Mouse (Mus musculus): ENCODE measurements around the gene Tmem235. TPM values are rescaled to one million over a fixed set of nuclear protein-coding genes. Genes with fewer than 3 reads are reported as not detected.

Tmem235 gene
- polyA plus RNA-seq, 1 experiment from 2014 or later: not detected

DNA sequence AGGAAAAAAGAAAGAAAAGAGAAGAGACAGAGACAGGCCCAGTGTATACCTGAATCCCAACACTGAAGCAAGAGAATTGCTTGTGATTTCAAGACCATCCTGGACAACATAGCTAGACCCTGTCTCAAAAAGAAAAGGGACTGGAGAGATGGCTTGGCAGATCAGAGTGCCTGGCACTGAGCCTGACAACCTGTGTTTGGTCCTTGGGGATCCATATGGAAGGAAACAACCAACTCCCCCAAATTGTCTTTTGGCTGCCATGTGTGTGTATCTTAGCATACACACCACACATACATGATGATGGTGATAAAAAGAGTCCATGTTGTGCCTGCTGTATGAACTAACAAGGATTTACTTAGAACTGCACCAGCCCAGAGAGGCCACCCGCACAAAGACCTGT, 21.5 kb upstream of the Tmem235 start:
- no peak overlapping the region for H3K4me3 ChIP-seq (replicated peaks; ENCODE audit: low read depth, low read length)
- no peak for ATAC-seq (ENCODE audit: low FRiP score, low TSS enrichment)
- H3K9ac ChIP-seq (replicated peaks; ENCODE audit: low read length): no peak overlapping the region
- no peaks in the 10 kb centered on the region for H3K27me3 ChIP-seq (ENCODE audit: control insufficient read depth, insufficient read depth, low read length)
- WGBS: 85% methylated on average over 1 of the region's 1 CpGs
- no peaks in the 10 kb centered on the region for H3K4me1 ChIP-seq (ENCODE audit: control insufficient read depth, insufficient read depth, low read length)
- no peak overlapping the region for H3K27ac ChIP-seq (replicated peaks; ENCODE audit: low read depth, low read length)
- no peaks in the 10 kb centered on the region for H3K9me3 ChIP-seq (ENCODE audit: control insufficient read depth, low read length)
- DNase-seq: no peak
- H3K4me2 ChIP-seq (ENCODE audit: low read length): no peak overlapping the region
- H3K36me3 ChIP-seq (ENCODE audit: control insufficient read depth, insufficient read depth, low read length): no peaks in the 10 kb centered on the region

DNA sequence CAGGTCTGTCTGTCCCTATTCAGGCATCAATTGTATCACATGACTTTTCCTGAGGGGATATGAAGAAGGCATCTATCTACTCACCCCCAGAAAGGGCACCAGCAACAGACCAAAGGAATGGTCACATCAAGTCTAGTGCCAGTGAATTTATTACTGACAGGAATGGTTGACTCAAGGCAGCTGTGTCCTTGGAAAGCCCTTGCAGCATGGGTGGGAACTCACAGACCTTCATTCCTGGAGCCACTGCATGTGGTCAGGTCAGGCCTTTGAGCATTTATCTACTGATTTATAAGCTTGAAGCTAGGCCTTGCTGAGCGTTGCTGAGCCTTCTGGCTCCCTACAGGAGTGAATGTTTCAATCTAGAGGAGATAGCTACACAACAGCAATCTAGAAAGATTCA, 19.6 kb upstream of the Tmem235 start:
- Histone ChIP-seq H3K36me3 (ENCODE audit: control insufficient read depth, insufficient read depth, low read length) (no peaks in the 10 kb centered on the region), H3K27me3 (ENCODE audit: control insufficient read depth, insufficient read depth, low read length) (no peaks in the 10 kb centered on the region), H3K4me3 (replicated peaks; ENCODE audit: low read depth, low read length) (no peak overlapping the region), H3K4me2 (ENCODE audit: low read length) (no peak overlapping the region), H3K27ac (replicated peaks; ENCODE audit: low read depth, low read length) (no peak overlapping the region), H3K4me1 (ENCODE audit: control insufficient read depth, insufficient read depth, low read length) (no peaks in the 10 kb centered on the region), H3K9me3 (ENCODE audit: control insufficient read depth, low read length) (no peaks in the 10 kb centered on the region), H3K9ac (replicated peaks; ENCODE audit: low read length) (no peak overlapping the region)
- DNase-seq (no peak), ATAC-seq (ENCODE audit: low FRiP score, low TSS enrichment) (no peak)
- WGBS: 63% methylated on average over 1 of the region's 1 CpGs

DNA sequence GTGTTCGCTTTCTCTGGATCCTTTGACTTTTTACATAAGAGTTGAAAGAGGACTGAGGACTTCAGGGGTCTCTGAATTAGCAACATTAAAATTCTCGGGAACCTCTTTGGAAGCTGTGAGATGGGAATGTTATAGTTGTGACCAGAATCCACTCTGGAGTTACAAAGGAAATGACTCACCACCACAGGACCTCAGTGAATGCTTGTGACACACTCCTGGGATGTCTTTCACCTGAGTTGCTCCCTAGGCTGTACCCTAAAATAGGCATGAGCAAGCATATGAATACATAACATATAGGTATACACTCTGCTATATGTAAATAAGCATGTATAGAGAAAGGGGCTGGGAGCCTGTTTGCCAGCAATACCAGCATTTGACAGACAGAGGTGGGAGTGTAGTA, 17.1 kb upstream of the Tmem235 start:
- 90% methylated on average over 2 of the region's 2 CpGs for WGBS
- no peaks in the 10 kb centered on the region for H3K9me3 ChIP-seq (ENCODE audit: control insufficient read depth, low read length)
- DNase-seq (no peak), ATAC-seq (ENCODE audit: low FRiP score, low TSS enrichment) (no peak)
- no peaks in the 10 kb centered on the region for H3K27me3 ChIP-seq (ENCODE audit: control insufficient read depth, insufficient read depth, low read length)
- peaks cover 7% of the 10 kb centered on the region; the same call in 1 of the 2 replicates for H3K4me1 ChIP-seq (ENCODE audit: control insufficient read depth, insufficient read depth, low read length)
- H3K4me2 ChIP-seq (ENCODE audit: low read length): no peak overlapping the region
- no peak overlapping the region for H3K9ac ChIP-seq (replicated peaks; ENCODE audit: low read length)
- no peaks in the 10 kb centered on the region for H3K36me3 ChIP-seq (ENCODE audit: control insufficient read depth, insufficient read depth, low read length)
- H3K27ac ChIP-seq (replicated peaks; ENCODE audit: low read depth, low read length): no peak overlapping the region
- H3K4me3 ChIP-seq (replicated peaks; ENCODE audit: low read depth, low read length): no peak overlapping the region

GRCm38 (mm10) chr11:117844997-117845396, 15.6 kb upstream of the Tmem235 start:
- no peak overlapping the region for H3K4me3 ChIP-seq (replicated peaks; ENCODE audit: low read depth, low read length)
- peaks cover 13% of the 10 kb centered on the region for H3K4me1 ChIP-seq (ENCODE audit: control insufficient read depth, insufficient read depth, low read length)
- no peak overlapping the region for H3K4me2 ChIP-seq (ENCODE audit: low read length)
- no peaks in the 10 kb centered on the region for H3K9me3 ChIP-seq (ENCODE audit: control insufficient read depth, low read length)
- no peak overlapping the region for H3K9ac ChIP-seq (replicated peaks; ENCODE audit: low read length)
- H3K27ac ChIP-seq (replicated peaks; ENCODE audit: low read depth, low read length): no peak overlapping the region
- ATAC-seq (ENCODE audit: low FRiP score, low TSS enrichment): no peak
- WGBS: 69% methylated on average over 2 of the region's 2 CpGs
- H3K27me3 ChIP-seq (ENCODE audit: control insufficient read depth, insufficient read depth, low read length): no peaks in the 10 kb centered on the region
- no peaks in the 10 kb centered on the region for H3K36me3 ChIP-seq (ENCODE audit: control insufficient read depth, insufficient read depth, low read length)
- DNase-seq: no peak

GRCm38 (mm10) chr11:117845651-117846050, 14.9 kb upstream of the Tmem235 start:
- 83% methylated on average over 2 of the region's 2 CpGs for WGBS
- no peak for ATAC-seq (ENCODE audit: low FRiP score, low TSS enrichment)
- H3K27ac ChIP-seq (replicated peaks; ENCODE audit: low read depth, low read length): no peak overlapping the region
- H3K4me2 ChIP-seq (ENCODE audit: low read length): no peak overlapping the region
- H3K9ac ChIP-seq (replicated peaks; ENCODE audit: low read length): no peak overlapping the region
- H3K4me1 ChIP-seq (ENCODE audit: control insufficient read depth, insufficient read depth, low read length): peaks cover 13% of the 10 kb centered on the region
- no peak for DNase-seq
- no peaks in the 10 kb centered on the region for H3K27me3 ChIP-seq (ENCODE audit: control insufficient read depth, insufficient read depth, low read length)
- H3K9me3 ChIP-seq (ENCODE audit: control insufficient read depth, low read length): no peaks in the 10 kb centered on the region
- no peaks in the 10 kb centered on the region for H3K36me3 ChIP-seq (ENCODE audit: control insufficient read depth, insufficient read depth, low read length)
- H3K4me3 ChIP-seq (replicated peaks; ENCODE audit: low read depth, low read length): no peak overlapping the region

DNA sequence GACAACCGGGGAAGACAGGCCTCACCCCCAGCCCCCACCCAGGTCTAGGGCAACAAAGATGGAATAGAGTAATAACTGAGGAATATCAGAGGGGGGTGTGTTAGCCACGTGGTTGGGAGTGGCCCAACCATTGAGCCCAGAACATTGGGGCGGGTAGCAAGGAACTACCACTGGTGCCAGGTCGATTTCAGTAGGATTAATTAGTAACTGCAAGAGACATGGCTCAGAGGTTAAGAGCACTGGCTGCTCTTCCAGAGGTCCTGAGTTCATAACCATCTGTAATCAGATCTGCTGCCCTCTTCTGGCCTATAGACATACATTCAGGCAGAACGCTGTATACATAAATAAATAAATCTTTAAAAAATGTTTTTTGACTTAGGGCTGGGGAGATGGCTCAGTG, 13.9 kb upstream of the Tmem235 start:
- ATAC-seq (ENCODE audit: low FRiP score, low TSS enrichment) (no peak), DNase-seq (peak; percentile 48)
- no peaks in the 10 kb centered on the region for H3K27me3 ChIP-seq (ENCODE audit: control insufficient read depth, insufficient read depth, low read length)
- H3K4me1 ChIP-seq (ENCODE audit: control insufficient read depth, insufficient read depth, low read length): peaks cover 13% of the 10 kb centered on the region
- H3K9ac ChIP-seq (replicated peaks; ENCODE audit: low read length): no peak overlapping the region
- no peaks in the 10 kb centered on the region for H3K36me3 ChIP-seq (ENCODE audit: control insufficient read depth, insufficient read depth, low read length)
- no peak overlapping the region for H3K4me3 ChIP-seq (replicated peaks; ENCODE audit: low read depth, low read length)
- WGBS: 58% methylated on average over 5 of the region's 5 CpGs
- no peak overlapping the region for H3K27ac ChIP-seq (replicated peaks; ENCODE audit: low read depth, low read length)
- no peak overlapping the region for H3K4me2 ChIP-seq (ENCODE audit: low read length)
- H3K9me3 ChIP-seq (ENCODE audit: control insufficient read depth, low read length): no peaks in the 10 kb centered on the region

- H3K9me3 ChIP-seq (ENCODE audit: control insufficient read depth, low read length): no peaks in the 10 kb centered on the region
- H3K4me3 ChIP-seq (replicated peaks; ENCODE audit: low read depth, low read length): no peak overlapping the region
- H3K4me2 ChIP-seq (ENCODE audit: low read length): peak overlapping the region; percentile 89
- DNase-seq: no peak
- 84% methylated on average over 7 of the region's 7 CpGs for WGBS
- H3K4me1 ChIP-seq (ENCODE audit: control insufficient read depth, insufficient read depth, low read length): peaks cover 13% of the 10 kb centered on the region
- no peaks in the 10 kb centered on the region for H3K27me3 ChIP-seq (ENCODE audit: control insufficient read depth, insufficient read depth, low read length)
- H3K9ac ChIP-seq (replicated peaks; ENCODE audit: low read length): peak overlapping the region; percentile 82; the same call in 1 of the 2 replicates
- no peaks in the 10 kb centered on the region for H3K36me3 ChIP-seq (ENCODE audit: control insufficient read depth, insufficient read depth, low read length)
- H3K27ac ChIP-seq (replicated peaks; ENCODE audit: low read depth, low read length): peak overlapping the region; percentile 97; the same call in 1 of the 2 replicates
- no peak for ATAC-seq (ENCODE audit: low FRiP score, low TSS enrichment)
Measured at GRCm38 (mm10) chr11:117847593-117848215, 12.8 kb upstream of the Tmem235 start.

DNA sequence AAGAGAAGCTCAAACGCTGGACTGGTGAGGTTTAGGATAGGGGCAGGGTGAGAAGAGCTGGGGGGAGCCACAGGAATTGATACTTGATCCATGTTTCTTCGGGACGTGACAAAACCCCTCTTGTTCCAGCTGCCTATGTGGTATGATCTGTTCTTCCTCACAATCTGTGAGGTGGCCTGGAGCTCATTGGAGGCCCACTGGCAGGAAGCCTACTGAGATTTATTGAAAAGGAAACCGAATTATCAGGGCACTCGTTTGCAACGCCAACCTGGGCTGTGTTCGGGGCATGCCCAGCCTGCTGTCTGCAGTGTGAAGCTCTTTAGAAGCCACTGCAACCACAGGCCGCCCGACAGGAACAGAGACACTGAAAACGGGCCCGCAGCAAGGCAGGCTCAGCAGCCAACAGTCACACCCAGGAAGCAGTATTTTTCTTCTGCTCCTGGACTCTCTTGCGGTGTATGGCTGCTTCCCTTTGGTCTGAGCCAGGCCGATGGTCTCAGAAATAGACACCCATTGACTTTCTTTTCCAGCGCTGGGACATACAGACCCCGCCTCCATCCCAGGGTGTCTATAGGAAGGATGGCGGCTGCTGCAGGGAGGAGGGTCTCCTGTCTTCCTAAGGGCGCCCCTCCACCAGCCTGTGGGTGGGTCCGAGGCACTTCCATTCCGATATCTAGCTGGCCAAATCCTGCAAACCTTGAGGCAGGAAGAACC, 12.1 kb upstream of the Tmem235 start:
- Histone ChIP-seq H3K27ac (replicated peaks; ENCODE audit: low read depth, low read length) (peak overlapping the region; percentile 97), H3K9ac (replicated peaks; ENCODE audit: low read length) (peak overlapping the region; percentile 82), H3K4me3 (replicated peaks; ENCODE audit: low read depth, low read length) (peak overlapping the region; percentile 62), H3K4me2 (ENCODE audit: low read length) (peak overlapping the region; percentile 89), H3K27me3 (ENCODE audit: control insufficient read depth, insufficient read depth, low read length) (no peaks in the 10 kb centered on the region), H3K4me1 (ENCODE audit: control insufficient read depth, insufficient read depth, low read length) (peaks cover 13% of the 10 kb centered on the region), H3K36me3 (ENCODE audit: control insufficient read depth, insufficient read depth, low read length) (no peaks in the 10 kb centered on the region), H3K9me3 (ENCODE audit: control insufficient read depth, low read length) (no peaks in the 10 kb centered on the region)
- DNase-seq: no peak
- ATAC-seq (ENCODE audit: low FRiP score, low TSS enrichment): peak; percentile 85
- WGBS: 12% methylated on average over 19 of the region's 19 CpGs
